Mouse (Mus musculus) brain, adult 2 months (tissue): ENCODE results near the gene Col9a2.
A peak's percentile ranks its signal among the peaks of the same experiment; 100 is the strongest.

Source experiments
- DNase-seq: peaks from one replicate; pipeline ENCODE4 v3.0.0; 2011; ENCODE audit warnings: low read depth, low spot score

Gene Col9a2

GRCm38 (mm10) chr4:121039331-121040115, at the start of gene Col9a2:
Gene Col9a2 (plus strand): TSS chr4:121039385.
- DNase-seq, result peak; percentile 64

GRCm38 (mm10) chr4:120992284-120992683, 46.9 kb upstream of the Col9a2 start:
- no peak for DNase-seq

GRCm38 (mm10) chr4:120993025-120993424, 46.2 kb upstream of the Col9a2 start:
- DNase-seq, result peak; percentile 55

- peak; percentile 61 for DNase-seq
Measured at GRCm38 (mm10) chr4:120995911-120996310, 43.3 kb upstream of the Col9a2 start.

GRCm38 (mm10) chr4:121001042-121001441, 38.1 kb upstream of the Col9a2 start:
- no peak for DNase-seq

- DNase-seq, result no peak
Measured at GRCm38 (mm10) chr4:121001659-121002058, 37.5 kb upstream of the Col9a2 start.

GRCm38 (mm10) chr4:121002400-121003171, 36.6 kb upstream of the Col9a2 start:
- peak; percentile 73 for DNase-seq

GRCm38 (mm10) chr4:121003611-121004091, 35.5 kb upstream of the Col9a2 start:
- peak; percentile 65 for DNase-seq

- DNase-seq, result no peak
Measured at GRCm38 (mm10) chr4:121004679-121005078, 34.5 kb upstream of the Col9a2 start.

- DNase-seq, result no peak
Measured at GRCm38 (mm10) chr4:121007006-121007405, 32.2 kb upstream of the Col9a2 start.

GRCm38 (mm10) chr4:121008071-121008745, 31.0 kb upstream of the Col9a2 start:
- no peak for DNase-seq

GRCm38 (mm10) chr4:121009151-121009550, 30.0 kb upstream of the Col9a2 start:
- peak; percentile 68 for DNase-seq

- DNase-seq, result no peak
Measured at GRCm38 (mm10) chr4:121010770-121011549, 28.2 kb upstream of the Col9a2 start.

GRCm38 (mm10) chr4:121014594-121015267, 24.5 kb upstream of the Col9a2 start:
- DNase-seq, result no peak

GRCm38 (mm10) chr4:121015268-121015659, 23.9 kb upstream of the Col9a2 start:
- no peak for DNase-seq

GRCm38 (mm10) chr4:121016021-121016898, 22.9 kb upstream of the Col9a2 start:
- DNase-seq, result peak; percentile 89

GRCm38 (mm10) chr4:121016928-121017657, 22.1 kb upstream of the Col9a2 start, which contains the start of gene Smap2:
Gene Smap2 (minus strand): TSS chr4:121017247.
- DNase-seq, result peak; percentile 98

GRCm38 (mm10) chr4:121018250-121018649, 20.9 kb upstream of the Col9a2 start:
- no peak for DNase-seq
